Mouse (Mus musculus): ENCODE measurements around the gene C1qtnf6.

C1qtnf6 gene

GRCm38 (mm10) chr15:78544561-78545001 is 13.4 kb upstream of the C1qtnf6 start, which contains the start of gene Sstr3:
TSS of gene Sstr3 (minus strand) at chr15:78544685.
- DNase-seq, result peak; percentile 80 to 85

- DNase-seq, result peak; percentile 51 to 53
Observed at GRCm38 (mm10) chr15:78544041-78544440, 12.8 kb upstream of the C1qtnf6 start.

DNA sequence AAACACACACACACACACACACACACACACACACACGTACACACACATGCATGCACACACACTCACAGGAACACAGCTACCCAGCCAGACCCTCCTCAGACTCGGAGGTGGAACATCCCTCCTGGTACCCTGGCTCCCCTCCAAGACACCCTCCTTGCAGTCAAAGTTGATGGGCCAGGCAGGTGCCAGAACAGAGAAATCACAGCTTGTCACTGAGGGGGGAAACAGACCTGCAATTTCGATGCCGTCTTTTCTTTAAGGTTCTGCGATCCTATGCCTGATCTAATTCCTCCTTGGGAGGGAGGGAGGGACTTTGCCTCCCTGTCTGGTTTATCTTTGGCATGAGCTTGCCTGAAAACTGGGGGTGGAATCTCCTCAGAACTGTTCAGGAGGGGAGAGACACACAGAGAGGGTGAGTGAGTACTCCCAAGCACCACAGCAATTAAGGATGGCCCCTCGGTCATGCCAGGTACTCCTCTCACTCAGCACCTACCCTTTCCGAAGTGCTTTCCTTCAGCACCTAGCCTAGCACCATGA is 11.6 kb upstream of the C1qtnf6 start:
- DNase-seq, result peak; percentile 73 to 76

GRCm38 (mm10) chr15:78542098-78542766 is 11.0 kb upstream of the C1qtnf6 start:
- peak; percentile 75 to 76 for DNase-seq

DNA sequence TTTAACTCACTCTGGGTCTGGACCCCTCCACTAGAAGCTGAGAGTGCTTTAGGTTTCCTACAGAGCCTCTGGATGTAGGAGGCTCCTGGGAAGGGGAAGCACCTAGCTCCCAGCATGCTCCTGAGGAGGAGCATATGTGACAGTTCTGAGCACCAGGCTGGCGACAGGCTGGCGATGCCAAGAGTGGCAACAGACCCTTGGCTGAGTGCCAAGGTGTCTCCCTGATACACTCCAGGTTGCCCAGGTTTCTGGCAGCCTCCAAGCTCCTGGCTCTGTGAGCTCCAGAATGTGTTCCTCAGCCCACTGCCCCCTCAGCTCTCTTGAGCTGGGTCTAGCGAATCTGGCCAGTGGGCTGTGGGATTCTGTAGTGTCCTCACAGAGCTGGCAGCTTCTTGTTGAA is 10.4 kb upstream of the C1qtnf6 start:
- peak; percentile 83 to 86 for DNase-seq

DNA sequence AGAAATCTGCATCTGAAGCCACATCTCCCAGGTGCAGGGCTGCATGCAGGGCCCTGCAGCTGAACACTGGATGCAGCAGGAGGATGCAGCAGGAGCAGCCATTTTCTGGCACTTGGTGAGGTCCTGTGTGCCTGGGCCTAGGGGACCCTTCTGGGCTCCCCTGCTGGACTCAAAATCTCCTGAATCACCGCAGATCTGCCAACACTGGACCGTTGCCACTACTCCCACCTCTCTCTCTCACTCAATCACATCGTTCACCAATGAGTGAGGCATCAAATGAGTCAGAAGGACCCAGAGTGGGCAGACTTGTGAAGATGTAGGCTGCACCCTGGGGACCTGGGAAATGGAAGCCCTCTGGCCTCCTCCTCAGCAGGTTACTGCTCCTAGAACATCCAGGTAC is 9.8 kb upstream of the C1qtnf6 start:
- no peak for DNase-seq

- no peak for DNase-seq
Observed at GRCm38 (mm10) chr15:78535723-78536421, 4.7 kb upstream of the C1qtnf6 start.

- peak; percentile 80 to 84 for DNase-seq
Observed at GRCm38 (mm10) chr15:78533346-78533835, 2.2 kb upstream of the C1qtnf6 start.

DNA sequence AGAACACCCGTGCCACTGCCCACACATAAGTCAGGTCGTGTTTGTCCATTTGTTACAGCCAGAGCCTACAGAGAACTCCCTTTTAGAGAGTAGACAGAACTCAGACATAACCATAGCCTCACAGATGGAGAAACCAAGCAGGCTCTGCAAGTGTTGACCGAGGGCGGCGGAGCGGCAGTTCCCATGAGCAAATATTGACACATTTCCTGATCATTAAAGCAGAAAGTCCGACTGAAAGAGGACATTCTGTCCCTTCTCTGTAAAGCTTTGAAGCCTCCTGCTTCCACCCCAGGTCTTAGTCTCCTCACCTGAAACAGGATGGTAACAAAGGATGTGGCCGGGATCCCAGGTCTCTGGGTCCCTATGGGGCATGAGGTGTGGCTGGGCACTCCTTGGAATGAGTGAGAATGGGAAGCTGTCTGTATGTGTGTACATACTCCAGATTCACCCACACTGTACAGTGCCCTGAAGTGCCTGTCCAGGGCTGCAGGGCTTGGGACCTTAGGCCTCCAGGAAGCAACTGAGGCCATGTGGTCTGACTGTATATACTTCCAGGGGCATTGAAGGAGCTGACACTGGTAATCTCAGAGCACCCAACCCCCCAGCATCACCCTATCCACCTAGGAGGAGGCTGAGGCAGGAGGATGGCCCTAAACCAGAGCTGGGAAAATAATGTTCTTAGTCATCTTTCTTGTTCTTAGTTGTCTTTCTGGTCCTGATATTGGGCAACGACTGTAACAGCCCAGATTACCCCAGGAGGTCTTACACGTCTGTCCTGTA is 1.5 kb upstream of the C1qtnf6 start:
- DNase-seq, result no peak

GRCm38 (mm10) chr15:78531901-78532469 is 769 bp upstream of the C1qtnf6 start:
- peak; percentile 100 for DNase-seq

GRCm38 (mm10) chr15:78531451-78531720 is 170 bp upstream of the C1qtnf6 start:
- no peak for DNase-seq

DNA sequence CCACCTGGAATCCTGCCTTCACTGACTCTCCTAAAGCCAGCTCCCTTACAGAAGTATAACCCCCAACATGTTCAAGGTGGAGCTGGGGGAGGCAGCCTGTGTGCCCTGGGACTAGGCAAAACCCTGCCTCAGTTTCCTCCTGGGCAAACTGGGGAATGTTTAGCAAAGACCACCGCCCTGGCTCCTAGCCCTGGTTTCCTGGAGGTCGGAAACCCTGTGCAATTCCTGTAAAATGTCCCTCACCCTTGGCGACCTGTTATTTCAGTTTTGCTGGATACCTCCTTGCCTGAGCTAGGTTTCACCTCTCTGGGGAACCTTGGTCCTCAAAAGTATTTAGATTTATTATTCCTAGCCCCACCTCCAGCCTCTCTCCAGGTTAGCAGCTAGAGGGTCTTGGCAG is 1.1 kb downstream of the C1qtnf6 start:
- no peak for DNase-seq

DNA sequence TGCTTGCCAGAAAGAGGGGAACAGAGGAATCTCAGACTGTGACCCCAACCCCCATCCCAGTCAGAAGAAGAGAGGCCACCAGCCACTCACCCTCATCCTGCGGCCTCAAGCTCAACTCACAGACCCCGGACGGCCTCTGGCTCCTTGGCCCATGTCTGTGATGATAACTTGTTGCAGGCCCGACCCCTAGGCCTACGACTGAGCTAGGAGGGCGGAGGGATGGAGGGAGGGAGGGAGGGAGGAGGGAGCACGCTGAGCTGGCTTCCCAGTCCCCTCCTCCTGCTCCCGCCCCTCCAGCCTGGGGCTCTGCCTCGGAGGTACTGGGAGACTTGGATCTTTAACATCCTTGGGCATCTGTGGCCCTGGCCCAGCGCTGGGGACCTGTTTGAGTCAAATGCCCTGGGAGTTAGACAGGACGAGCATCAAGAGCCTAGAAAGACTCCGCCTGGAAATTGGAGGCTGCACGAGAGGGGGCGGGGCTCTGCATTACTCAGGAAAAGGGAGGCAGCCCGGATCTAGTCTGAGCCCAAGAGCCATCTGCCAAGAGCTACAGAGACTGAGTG is 1.7 kb downstream of the C1qtnf6 start:
- peak; percentile 71 to 79 for DNase-seq

DNA sequence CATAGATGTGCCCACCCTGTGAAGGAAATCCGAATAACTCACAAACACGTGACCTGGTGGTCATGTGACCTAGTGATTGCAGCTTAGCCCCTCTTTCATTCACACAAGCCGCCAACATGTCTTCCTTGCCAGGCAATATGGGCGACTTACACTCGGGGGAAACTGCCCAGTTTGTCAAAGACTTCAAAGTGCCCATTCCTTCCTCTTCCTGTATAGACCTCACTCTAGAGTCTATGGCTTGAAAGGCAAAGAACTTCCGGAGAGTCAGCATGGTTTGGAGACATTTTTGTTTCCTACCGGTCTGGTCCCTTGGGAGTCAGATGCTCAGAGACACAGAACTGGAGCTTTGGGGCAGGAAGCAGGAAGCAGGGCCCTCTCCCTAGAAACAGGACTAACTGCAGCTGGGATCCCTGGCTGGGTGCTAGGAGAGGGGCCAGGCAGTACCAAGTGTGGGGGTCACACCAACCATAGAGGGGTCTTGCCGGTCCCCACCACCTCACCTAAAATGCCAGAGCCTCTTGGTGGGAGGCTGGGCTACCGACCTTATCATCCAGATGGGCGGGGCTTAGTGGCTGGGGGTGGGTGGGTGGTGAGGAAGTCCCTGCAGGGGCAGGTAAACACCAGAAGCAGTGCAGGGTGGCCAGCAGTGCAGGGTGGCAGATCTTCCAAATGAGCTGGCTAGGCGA is 2.3 kb downstream of the C1qtnf6 start:
- no peak for DNase-seq

DNA sequence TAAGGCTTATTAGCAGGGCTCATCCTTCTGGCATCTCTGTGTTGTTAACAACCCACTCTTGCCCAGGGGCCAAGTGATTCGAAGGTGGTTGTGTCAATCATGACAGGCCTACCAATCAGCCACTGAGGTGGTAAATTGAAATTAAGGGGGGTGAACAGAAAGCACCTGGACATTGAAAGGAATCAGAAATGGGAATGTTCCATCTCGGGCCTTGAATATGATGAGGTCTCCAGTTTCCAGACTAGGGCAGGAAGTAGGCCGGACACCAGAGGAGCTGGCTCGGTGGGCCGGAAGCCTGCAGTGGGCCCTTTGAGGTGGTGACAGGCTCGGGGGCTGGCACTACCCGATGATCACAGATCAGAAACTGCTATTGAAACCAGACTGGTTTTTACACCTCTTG is 3.2 kb downstream of the C1qtnf6 start:
- peak; percentile 45 to 67 for DNase-seq

GRCm38 (mm10) chr15:78524163-78524562 is 7.1 kb downstream of the C1qtnf6 start:
- no peak for DNase-seq

DNA sequence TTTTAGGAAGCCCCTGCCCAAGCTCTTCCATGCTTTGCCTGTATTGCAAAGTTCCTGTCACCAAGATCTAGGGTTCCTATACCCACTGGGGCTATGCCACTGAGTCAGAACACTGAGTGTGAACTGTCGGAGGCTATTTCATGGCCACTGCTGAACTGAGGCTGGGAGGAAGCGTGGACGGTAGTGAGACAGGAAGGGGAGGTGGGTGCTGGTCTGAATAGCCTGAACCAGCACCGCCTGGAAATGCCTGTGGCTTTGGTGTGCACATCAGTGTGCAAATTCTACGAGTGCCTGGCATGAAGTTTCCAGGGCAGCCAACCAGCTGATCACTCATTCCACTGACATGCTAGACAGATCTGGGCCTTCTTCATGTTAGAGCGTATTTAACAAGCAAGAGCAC is 9.3 kb downstream of the C1qtnf6 start:
- DNase-seq, result no peak

- DNase-seq, result no peak
Observed at GRCm38 (mm10) chr15:78521331-78521730, 9.9 kb downstream of the C1qtnf6 start.

GRCm38 (mm10) chr15:78520112-78520715 is 11.0 kb downstream of the C1qtnf6 start:
- peak; percentile 37 to 42 for DNase-seq

DNA sequence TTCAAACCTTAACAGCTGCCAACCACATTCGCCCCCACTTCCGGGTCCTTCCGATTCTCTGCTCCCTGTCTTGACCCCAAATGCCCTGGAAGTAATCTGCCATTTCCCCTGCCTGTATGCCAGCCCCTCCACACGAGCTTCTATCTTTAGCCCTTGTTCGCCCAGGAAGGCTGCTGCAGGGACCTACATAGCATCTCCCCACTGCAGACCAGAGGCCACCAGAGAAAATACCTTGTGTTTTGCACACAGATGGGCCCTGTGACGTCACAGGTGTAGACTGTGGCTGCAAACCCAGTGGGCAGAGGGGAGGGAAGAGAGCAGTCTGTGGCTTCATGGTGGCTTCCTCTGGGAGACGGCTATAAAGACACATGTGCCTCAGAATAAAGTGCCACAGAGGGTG is 13.0 kb downstream of the C1qtnf6 start:
- no peak for DNase-seq

GRCm38 (mm10) chr15:78515759-78516158 is 15.5 kb downstream of the C1qtnf6 start:
- no peak for DNase-seq

Data from cerebellum, postnatal 25 days (tissue).